In the genomic region with DNA sequence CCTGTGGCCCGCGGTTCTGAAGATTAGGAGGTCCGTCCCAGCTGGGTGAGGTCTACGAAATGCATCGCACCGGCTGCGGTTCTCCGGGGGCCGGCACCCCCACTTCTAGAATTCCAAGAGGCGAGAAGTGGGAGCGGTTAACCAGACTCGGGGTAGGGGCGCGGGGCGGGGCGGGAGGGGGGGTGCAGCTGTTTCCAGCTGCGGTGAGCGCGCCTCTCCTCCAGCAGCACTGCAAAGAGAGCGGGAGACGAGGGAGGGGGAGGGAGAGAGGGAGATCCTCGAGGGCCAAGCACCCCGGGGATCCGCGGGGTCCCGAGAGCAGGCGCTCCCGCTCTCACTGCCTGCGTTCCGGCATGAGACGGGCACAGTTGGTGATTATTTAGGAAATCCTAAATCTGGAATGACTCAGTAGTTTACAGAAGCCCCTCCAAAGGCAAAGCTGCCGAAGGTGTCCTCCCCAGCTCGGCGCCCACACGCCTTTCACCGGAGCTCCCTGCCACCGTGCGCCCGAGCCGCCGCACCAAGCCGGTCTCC, we compare ENCODE assay signal across 8 mouse cellular contexts.
DNase-seq lines count a peak whose midpoint lies in the region; ATAC-seq lines count a peak whose summit lies in the region.

No protein-coding gene starts in this region.

- no peak for ATAC-seq in activated CD4-positive, CD25-positive, alpha-beta regulatory T cell, adult 4 months

- peak; percentile 18 to 50 for DNase-seq in layer of hippocampus, postnatal 10 days (ENCODE audit: low spot score in 2 of 2)
- DNase-seq in layer of hippocampus, postnatal 36 days = no peak
- peak; percentile 39 for DNase-seq in cerebellum, adult 9-11 months
- peak; percentile 41 to 48 for DNase-seq in frontal cortex, postnatal 36 days (ENCODE audit: low spot score in 2 of 2)
- DNase-seq in liver = peak; percentile 4
- DNase-seq in right cerebral cortex, postnatal 10 days (ENCODE audit: low spot score in 2 of 2) = peak; percentile 63 to 65
- no peak for DNase-seq in adrenal gland, adult (ENCODE audit: inconsistent age in 2 of 2, low spot score in 1 of 2)

Comparison
In these comparisons a context has a peak if more than half of its experiments do, and no peak if none do; other contexts are left out.
1. DNase-seq: peak in layer of hippocampus, postnatal 10 days (2 of 2), cerebellum, adult 9-11 months (single experiment), frontal cortex, postnatal 36 days (2 of 2), liver (single experiment) and right cerebral cortex, postnatal 10 days (2 of 2); none in layer of hippocampus, postnatal 36 days (0 of 2) and adrenal gland, adult (0 of 2).